Mouse (Mus musculus): ENCODE results near the gene Gm9573.
A peak's percentile ranks its signal among the peaks of the same experiment; 100 is the strongest.

Gene Gm9573

GRCm38 (mm10) chr17:35626537-35626936 is at the start of gene Gm9573:
Gene Gm9573, minus strand, starts transcription at chr17:35626637.
- no peak for DNase-seq (ENCODE audit: low spot score)

DNA sequence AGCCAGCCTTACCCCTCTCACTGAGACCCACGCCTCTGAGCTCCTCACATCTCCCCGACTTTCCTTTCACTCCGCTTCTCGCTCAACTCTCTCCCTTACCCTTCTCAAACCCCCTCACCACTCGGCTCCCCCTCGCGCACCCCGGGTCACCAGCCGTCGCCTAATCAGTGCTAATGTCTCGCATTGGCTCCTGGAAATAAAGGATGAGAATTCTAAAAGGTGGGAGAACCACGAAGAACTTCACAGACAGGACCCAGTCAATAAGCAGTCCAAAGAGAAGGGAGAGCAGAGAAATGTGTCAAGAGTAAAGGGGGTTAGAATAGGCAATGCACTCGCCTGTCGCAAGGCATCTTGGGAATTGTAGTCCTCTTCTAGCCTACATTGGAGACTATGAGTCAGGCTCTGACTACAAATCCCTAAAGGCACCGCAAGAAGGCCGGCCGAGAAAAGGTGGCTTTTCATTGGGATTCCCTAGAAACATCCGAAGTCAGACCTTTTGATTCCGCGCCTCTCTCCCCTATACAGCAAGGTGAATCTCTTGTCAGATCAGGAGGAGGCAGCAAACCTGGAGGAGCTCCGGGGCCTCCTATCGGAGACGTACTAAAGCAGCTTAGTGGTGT is 47.1 kb upstream of the Gm9573 start, which contains the start of gene Gtf2h4:
Gtf2h4 (minus strand) TSS at position 324 of the 620 bp plus-strand sequence.
- no peak for DNase-seq (ENCODE audit: low spot score)

- no peak for DNase-seq (ENCODE audit: low spot score)
Observed at GRCm38 (mm10) chr17:35672527-35672926, 46.1 kb upstream of the Gm9573 start.

GRCm38 (mm10) chr17:35671846-35672245 is 45.4 kb upstream of the Gm9573 start:
- no peak for DNase-seq (ENCODE audit: low spot score)

DNA sequence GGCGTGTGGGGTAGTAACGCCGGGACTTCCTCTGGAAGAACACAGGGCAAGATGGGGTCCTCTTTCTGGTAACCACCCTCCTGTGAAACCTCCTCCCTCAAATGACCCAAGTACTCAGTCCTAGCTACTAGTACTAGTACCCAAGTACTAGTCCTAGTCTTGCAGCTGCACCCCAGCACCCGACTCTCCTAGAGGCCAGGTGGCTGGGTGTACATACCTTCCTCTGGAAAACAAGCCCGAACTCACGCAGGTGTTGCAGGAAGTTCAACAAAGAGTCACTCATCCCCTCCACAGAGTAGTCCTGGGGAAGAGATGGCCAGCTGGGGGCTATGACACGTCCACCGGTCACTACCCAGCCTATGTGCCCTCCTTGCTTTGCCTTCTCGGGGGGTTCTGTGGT is 43.3 kb upstream of the Gm9573 start:
- no peak for DNase-seq (ENCODE audit: low spot score)

- DNase-seq (ENCODE audit: low spot score), result peak; percentile 89
Observed at GRCm38 (mm10) chr17:35667334-35668065, 41.1 kb upstream of the Gm9573 start, which contains the start of gene Vars2. Gene Vars2, minus strand, starts transcription at chr17:35667592.

DNA sequence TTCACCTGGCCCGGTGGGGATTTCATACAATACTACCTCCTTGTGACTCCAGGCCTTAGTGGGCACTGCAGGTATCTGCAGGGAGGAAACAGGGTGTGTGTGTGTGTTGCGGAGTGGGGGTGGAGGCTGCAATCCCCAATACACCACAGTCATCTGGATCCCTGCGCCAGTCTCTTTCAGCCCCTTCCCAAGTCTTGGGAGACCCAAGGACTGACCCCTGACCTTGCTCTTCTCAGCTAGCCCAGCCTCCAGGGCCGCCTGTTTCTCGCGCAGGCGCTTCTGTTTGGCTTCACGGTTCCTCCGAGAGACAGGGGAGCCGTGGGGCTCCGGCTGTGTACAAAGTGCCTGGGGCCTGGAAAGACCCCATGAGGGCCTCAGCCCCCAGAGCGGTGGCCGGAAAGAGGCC is 40.4 kb upstream of the Gm9573 start:
- no peak for DNase-seq (ENCODE audit: low spot score)

- DNase-seq (ENCODE audit: low spot score), result no peak
Observed at GRCm38 (mm10) chr17:35665957-35666515, 39.6 kb upstream of the Gm9573 start.

DNA sequence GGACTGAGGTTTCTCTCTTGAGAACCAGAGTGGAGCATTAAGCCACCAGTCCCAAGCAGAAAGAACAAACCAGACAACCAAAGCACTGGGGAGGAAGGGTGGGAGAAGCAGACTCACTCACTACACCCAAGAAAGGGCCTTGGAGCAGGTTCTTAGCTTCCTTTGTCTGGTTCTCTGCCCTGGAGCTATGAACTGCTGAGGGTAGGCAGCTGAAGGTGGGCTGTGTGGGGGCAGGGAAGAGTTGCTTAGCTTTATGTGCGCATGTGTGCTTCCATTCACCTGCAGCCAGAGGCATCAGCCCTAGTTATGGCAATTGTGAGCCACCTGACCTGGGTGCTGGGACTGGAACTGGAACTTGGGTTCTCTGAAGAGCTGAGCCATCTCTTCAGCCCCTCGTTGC is 26.6 kb upstream of the Gm9573 start:
- no peak for DNase-seq (ENCODE audit: low spot score)

DNA sequence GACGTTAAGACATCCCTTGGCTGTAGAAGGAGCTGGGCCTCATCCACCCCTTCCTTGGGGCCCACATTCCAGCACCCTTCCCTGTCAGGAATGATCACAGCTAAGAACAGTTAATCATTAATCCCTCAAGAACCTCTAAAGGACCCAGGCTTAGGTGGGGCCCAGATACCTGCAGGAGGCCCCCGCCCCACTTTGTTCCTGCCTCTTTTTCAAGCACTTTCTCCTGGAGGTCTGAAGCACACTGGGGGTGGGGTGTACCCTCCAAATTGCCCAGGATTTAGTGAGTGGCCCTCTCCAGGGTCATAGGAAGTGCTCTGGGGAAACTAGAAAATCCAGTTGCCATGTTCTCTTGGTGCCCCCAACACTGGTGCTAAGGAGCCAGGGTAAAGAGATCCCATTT is 23.0 kb upstream of the Gm9573 start:
- DNase-seq (ENCODE audit: low spot score), result no peak

GRCm38 (mm10) chr17:35643609-35644236 is 17.3 kb upstream of the Gm9573 start, which contains the start of gene Mucl3:
Gene Mucl3, minus strand, starts transcription at chr17:35643695.
- no peak for DNase-seq (ENCODE audit: low spot score)

GRCm38 (mm10) chr17:35639352-35639751 is 12.9 kb upstream of the Gm9573 start:
- DNase-seq (ENCODE audit: low spot score), result no peak

DNA sequence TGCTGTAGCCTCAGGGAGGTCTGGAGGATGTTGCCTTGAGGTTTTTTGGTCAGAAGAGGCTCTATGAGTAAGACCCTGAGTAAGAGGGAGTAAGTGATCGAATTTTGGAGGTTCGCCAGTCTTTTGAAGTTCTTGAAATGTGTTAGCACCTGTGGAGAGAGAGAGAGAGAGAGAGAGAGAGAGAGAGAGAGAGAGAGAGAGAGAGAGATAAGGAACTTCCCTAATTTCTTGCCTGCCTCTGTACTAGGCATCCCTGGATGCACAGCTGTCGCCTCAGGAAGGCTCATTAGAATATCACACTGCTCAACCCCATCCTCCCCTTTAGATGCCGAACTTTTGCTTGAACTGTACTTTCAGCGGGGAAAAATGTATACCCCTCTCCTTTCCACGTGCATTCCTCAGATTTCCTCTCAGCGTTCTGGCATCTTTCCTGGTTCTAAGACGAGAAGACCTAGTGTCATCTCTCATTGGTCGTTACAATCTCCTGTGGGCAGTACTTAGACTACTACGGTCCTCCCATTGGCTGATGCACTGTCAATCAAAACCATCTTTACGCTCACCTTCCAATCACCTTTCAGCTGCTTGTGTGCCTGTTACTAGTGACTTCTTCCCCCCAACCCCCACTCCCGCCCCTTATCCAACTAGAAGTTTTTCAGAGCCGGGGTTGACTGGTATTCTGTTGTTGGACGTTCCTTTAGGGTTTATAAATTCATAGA is 12.2 kb upstream of the Gm9573 start:
- DNase-seq (ENCODE audit: low spot score), result no peak

DNA sequence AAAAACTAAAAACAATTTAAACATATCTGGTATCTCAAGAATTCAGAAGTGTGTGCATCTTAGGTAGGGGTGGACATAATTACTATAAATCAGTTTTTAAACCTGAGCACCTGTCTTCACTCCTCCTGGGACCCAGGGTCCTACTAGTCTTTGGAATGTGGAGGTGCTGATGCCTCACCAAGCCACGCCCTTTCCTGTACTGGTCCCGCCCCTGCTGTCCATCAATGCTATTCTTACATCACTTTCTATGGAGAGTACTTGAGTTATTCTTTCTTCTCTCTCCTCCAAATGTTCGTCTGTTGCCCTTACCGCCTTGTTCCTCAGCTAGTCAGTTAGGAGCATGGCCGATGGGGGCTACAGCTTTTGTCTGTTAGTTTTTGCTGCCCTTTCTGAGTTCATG is 9.9 kb upstream of the Gm9573 start:
- DNase-seq (ENCODE audit: low spot score), result no peak

DNA sequence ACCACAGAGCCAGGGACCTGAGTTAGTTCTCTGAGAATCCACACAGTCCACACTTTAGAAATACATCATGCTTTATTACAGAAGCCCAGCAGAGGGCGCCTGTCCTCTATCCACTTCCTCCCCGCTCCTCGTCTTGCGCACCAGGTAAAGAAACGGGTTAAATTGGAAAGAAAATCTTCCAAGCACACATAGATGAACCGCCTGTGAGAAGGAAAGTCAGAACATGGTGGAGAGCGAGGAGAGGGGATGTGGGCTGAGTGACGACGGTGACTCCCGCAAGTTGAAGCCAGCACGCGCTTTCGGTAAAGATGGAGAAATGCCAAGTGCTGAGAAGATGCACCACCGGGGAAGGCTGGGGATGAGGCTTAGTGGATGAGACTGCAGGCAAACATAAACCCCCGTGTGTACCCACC is 9.3 kb upstream of the Gm9573 start:
- no peak for DNase-seq (ENCODE audit: low spot score)

DNA sequence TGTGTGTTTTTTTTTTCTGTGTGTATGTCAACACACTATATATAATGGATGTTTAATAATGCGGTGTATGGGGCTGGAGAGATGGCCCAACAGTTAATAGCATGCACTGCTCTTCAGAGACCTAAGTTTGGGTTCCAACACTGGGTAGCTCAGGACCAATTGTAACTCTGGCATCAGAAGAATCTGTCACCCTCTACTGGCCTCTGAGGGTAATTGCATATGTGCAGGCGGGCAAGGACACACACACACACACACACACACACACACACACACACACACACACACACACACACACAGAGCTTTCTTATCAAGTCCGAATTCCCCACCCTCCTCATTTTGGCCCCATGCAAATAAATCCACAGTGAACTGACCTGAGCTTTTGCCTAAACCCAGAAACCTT is 8.8 kb upstream of the Gm9573 start:
- no peak for DNase-seq (ENCODE audit: low spot score)

DNA sequence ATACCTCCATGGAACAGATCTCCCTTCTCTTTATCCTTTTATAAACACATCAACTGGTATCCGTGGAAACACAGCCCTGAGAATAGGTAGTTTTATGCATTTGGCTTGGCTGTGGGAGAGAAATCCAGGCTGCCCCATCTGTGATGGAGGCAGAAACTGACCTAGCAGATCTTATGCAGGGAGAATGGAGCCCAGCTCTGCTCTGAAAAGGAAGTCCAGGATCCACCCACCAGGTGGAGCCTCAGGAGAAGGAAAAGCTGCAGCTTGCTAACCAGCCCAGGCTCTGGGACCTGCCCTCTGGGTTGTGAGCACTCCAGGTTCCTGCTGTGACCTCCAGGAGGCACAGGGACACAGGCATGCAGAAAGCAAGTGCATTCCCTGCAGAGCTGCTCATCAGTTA is 7.6 kb upstream of the Gm9573 start:
- no peak for DNase-seq (ENCODE audit: low spot score)

DNA sequence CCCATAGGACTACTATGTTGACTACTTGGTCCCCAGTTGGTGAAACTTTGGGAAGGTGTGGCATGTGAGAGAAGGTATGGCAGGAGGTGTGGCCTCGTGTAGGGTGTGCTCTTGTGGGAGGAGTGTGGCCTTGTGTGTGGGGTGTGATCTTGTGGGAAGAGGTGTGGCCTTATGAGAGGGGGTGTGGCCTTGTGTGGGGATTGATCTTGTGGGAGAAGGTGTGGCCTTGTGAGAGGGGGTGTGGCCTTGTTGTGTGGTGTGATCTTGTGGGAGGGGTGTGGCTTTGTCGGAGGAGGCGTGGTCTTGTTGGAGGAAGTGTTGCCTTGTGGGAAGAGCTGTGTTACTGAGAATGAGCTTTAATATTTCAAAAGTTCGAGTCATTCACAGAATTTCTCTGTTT is 9.3 kb downstream of the Gm9573 start:
- DNase-seq (ENCODE audit: low spot score), result no peak

- DNase-seq (ENCODE audit: low spot score), result no peak
Observed at GRCm38 (mm10) chr17:35601736-35602354, 24.6 kb downstream of the Gm9573 start.

- no peak for DNase-seq (ENCODE audit: low spot score)
Observed at GRCm38 (mm10) chr17:35601249-35601648, 25.2 kb downstream of the Gm9573 start, which contains the start of gene Sfta2. Gene Sfta2, plus strand, starts transcription at chr17:35601549.

DNA sequence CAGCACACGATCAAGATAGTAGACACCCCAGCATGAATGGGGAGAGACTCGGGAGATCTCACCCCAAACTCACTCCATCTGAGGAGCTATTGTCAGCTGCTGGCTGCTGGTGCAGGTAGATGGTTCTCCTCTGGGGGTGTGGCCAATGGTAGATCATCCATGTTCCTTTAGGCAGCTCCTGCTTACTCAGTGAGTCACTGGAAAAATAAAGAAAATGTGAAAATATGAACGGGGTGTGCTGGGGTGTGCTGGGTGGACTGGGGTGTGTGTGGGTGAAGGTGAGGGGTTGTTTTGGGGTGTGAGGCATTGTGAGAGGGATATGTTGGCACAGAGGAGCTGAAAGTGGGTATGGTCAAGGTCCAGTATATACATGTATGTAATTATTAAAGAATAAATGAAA is 29.0 kb downstream of the Gm9573 start:
- no peak for DNase-seq (ENCODE audit: low spot score)

DNA sequence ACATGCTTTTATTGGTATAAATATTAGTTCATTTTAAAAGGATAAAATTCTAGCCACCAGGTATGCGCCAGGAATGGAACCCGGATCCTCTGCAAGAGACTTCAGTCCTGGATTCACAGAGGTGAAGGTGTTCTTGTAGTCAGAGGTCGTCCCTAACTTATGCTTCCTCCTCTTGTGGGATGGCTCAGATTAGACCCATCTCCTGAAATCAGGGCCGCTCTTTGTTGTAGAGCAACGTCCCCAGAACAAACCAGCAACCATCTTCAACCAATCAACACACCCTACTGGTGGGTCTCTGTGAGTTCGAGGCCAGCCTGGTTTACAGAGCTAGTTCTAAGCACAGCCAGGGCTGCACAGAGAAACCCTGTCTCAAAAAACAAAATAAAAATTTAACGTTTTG is 32.0 kb downstream of the Gm9573 start:
- no peak for DNase-seq (ENCODE audit: low spot score)

All from urinary bladder, postnatal 10 days (tissue).